Mouse (Mus musculus) lung, postnatal 14 days (tissue): Measurements from ENCODE around the gene Nckap5.

Experiments
- DNase-seq: peaks from one replicate; pipeline ENCODE4 v3.0.0; 2021

Nckap5 gene

DNA sequence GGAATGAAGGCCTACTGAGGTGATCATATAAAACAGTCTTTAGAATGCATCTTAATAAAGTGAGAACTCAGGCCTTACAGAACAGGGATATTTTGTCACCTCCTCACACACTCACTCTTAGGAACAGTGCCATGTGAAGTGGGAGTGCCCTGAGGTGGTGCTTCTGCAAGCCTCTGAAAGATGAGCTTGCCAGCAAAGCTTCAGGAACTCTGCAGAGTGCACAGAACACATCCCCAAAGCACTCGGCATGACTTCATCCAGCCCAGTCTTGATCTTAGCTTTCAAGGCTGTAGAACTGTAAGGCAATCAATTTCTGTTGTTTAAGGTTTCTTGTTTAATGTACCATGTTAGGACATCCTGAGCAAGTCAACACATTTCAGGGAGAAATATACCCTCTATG lies 372.9 kb downstream of the Nckap5 start:
- no peak for DNase-seq

GRCm38 (mm10) chr1:126454504-126455173 lies 376.0 kb downstream of the Nckap5 start:
- no peak for DNase-seq

DNA sequence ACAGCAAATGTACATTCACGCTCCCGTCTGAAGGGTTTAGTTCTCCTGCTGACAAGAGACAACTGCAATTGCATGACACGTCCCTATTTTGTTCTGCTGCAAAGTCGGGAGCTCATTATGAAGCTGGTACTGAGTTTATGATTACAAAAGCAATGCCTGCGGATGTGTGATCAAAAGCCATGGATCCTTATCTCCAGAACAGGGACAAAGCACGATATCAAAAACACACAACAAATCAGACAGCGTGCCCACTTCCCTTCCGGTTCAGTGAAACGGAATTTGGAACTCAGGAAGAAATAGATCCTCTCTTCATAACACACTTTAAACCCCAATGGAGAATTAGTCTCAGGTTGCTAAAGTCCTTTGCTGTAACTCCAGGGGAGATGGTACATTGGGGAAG lies 379.1 kb downstream of the Nckap5 start:
- peak; percentile 42 for DNase-seq

DNA sequence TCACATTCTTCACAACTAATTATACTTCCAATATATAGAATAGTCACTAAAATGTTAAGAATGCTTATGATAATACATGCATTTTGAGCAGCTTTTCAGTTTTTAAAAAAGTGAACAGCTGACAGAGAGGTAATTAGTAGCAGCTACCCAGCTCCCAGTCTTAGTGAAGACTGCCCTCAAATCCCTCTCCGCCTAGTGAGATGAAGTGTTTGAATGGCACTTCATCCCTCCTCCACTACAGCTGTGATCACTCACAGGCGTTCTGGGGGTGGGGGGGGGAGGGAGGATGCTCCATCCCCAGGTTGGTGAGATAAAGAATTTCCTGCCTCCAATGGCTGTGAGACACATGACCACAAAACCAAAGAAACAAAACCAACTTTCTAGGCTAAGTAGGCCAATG lies 381.2 kb downstream of the Nckap5 start:
- no peak for DNase-seq

GRCm38 (mm10) chr1:126443890-126444289 lies 386.7 kb downstream of the Nckap5 start:
- no peak for DNase-seq

DNA sequence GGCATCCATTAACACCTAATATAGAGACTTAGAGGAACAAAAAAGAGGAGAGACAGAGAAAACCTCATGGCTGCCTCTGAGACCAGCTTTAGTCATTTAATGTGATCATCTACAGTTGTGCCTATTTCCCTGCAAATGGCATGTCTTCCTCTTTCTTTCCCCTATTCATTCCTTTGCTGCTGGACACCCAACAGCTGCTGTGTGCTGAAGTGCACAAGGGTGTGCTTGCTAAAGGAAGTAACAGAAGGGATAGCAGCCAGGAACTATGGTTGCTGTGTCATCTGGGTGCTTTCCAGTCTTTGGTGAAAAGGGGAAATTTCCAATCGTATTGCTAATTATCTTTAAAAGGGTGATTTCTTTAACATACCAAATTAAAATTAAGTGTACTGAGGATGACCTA lies 387.9 kb downstream of the Nckap5 start:
- no peak for DNase-seq

DNA sequence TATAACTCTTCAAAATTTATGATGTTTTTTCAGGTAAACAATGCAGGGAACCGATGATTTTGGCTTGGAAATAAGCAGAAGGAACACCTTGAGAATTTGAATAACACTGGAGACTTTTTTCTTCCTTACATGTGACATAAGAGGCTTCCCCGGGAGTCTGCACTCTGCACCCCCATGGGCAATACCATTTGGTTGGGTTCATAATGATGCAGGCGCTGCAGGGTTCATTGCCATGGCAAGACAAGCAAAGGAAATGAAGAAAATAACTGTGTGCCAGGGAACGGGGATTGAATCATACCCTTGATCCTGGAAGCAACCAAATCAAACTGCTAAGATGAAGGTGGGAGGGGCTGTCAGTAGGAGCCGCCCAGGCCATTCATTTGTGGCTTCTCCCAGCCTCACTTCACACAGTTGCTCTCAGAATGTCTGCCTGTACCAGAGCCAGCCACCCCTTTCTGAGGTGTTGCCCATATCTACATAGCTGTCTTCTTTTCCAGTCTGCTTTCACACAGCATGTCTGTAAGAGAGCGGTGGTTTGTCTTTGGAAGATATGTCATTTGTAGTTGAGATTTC lies 392.5 kb downstream of the Nckap5 start:
- no peak for DNase-seq

DNA sequence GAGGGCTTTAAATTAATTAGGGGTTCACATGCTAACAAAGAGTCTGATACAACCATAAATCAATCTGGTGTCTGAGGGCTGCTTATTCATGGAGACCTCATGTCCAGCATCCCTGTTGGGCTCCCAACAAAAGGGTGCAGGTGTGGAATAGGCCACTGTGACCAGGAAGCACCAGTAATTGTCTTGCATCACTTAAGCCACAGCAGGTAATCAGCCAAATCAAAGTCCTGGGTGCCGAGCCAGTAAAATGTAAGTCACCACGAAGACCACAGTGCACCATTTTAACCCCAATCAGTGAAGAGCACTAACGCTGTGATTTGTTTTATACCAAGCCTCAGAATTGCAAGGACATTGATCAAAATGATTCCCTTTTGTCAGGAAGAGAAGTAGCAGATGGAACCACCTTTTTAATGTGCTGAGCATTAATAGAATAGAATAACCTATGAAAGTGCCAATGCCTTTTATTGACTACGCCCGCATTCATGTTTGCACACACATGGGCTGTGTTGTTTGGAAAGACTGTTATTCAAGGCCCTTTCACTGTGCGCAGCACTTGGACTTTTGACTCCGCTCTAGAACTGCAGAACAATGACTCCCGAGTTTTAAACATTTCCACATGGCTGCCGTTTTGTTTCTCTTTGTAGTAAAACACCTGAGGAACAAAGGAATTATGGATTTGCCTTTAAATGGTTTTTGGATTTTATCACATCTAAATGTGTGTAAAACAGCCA lies 393.5 kb downstream of the Nckap5 start:
- DNase-seq: no peak

GRCm38 (mm10) chr1:126432285-126432684 lies 398.3 kb downstream of the Nckap5 start:
- DNase-seq: no peak

- DNase-seq: peak; percentile 72
These were observed 399.0 kb downstream of the Nckap5 start for GRCm38 (mm10) chr1:126431594-126431993.

DNA sequence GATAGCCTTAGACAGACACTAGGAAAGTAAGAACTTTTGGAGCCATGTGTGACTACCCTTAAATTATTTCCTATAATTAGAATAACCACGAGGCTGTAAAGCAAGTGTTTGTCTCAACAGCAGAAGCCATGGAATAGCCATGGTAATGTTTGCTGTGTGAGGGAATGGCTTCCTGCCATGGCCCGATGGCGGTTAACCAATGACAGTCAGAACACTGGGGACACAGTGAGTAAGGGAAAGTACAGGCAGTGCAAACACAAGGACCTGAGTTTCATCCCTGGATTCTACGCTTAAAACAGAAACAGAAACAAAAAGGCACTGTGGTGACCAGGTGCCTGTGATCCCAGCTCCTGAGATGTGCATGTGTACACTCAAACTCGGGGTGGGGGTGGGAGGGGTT lies 419.2 kb downstream of the Nckap5 start:
- no peak for DNase-seq

- DNase-seq: peak; percentile 71
These were observed 422.7 kb downstream of the Nckap5 start for GRCm38 (mm10) chr1:126407886-126408285.

GRCm38 (mm10) chr1:126405543-126405942 lies 425.1 kb downstream of the Nckap5 start:
- DNase-seq: no peak

DNA sequence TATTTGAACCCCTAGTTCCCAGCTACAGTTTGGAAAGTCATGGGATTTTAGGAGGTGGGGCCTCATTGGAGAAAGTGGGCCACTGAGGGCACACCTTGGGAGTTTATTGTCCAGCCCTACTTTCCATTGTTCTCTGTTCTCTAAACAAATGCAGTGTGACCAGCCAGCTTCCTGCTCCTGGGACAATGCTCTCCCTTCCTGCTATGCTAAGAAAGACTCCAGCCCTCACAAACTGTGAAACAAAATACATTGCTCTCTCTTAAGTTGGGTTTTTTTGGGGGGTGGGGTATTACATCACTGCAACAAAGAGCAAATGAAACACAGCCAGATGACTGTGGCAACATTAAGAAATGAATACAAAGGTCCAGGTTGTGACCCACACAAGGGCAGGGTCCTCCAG lies 426.6 kb downstream of the Nckap5 start:
- no peak for DNase-seq

- DNase-seq: no peak
These were observed 439.4 kb downstream of the Nckap5 start for GRCm38 (mm10) chr1:126391204-126391603.

DNA sequence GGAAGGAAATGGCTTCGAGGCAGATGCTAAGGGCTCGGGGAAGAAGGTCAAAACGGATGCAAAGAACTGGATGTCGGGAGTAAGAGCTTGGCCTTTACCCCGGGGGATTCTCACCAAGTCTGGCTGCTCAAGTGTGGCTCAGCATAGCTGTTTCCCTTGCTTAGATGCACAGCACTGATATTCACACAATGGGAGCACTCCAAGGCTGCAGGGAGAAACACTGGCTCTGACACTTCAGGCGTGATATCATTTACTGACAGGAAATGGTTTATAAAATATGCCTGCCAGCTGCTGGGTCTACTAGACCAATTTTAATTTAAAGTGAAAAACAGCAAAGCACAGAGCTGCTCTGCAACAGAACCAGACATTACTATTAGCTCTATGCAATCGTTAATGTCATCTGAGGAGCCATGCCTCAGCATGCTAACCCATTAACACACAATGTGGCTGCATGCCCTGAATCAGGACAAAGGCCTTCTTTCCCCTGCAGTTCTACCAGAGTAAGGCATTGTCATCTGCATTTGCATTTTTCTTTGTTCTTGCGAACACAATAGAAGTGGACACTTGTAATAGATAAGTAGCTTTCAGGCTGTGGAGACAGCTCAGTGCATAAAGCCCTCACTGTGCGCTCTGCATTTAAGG lies 453.1 kb downstream of the Nckap5 start:
- no peak for DNase-seq

DNA sequence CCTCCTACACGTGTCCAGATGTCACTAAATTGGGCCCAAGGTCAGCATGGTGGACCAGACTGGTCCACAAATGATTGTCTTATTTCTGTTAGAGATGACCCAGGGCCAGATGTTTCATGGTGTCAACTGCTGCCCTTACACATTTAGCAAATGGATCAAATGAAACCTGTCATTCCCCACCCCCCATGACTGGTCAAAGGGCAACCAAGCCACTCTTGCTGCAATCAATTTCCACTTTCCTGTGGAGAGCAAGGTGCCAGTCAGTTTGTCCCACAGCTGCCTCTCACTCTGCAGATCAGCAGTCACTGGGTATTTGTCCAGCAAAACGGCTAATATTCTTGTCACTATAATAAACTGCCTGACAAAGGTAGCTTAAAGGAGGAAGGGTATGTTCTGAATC lies 463.9 kb downstream of the Nckap5 start:
- DNase-seq: no peak

- DNase-seq: no peak
These were observed 466.0 kb downstream of the Nckap5 start for GRCm38 (mm10) chr1:126364556-126364955.

DNA sequence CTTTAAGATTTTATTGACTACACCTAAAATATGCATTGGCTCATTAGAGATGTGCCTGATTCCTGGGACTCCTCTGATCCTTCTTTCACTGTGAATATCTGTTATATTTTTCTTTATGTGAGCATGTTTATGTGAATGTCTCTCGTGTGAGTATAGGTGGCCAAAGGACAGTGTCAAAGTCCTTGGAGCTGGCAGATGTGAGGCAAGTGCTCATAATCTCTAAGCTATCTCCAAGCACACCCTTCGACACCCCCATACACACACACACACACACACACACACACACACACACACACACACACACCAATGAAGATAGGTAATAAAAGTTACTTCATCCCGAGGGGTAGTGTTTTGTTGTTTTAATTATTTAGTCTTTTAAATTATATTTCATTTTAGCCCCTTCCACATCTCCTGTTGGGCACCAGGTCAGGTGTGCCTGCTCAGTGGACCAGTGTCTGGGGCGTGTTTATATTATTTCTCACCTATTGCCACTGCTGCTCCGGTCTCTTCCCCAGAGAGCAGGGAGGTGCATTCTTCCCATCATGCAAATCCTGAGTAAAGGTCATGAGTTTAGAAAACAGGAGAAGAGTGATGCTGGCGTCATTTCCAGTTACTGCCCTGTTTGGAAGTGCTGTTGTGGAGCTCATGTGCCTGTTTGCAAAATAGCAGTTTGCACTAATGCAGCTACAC lies 469.9 kb downstream of the Nckap5 start:
- DNase-seq: no peak

GRCm38 (mm10) chr1:126360111-126360510 lies 470.5 kb downstream of the Nckap5 start:
- DNase-seq: no peak

- DNase-seq: peak; percentile 15
These were observed 488.8 kb downstream of the Nckap5 start for GRCm38 (mm10) chr1:126341806-126342205.

DNA sequence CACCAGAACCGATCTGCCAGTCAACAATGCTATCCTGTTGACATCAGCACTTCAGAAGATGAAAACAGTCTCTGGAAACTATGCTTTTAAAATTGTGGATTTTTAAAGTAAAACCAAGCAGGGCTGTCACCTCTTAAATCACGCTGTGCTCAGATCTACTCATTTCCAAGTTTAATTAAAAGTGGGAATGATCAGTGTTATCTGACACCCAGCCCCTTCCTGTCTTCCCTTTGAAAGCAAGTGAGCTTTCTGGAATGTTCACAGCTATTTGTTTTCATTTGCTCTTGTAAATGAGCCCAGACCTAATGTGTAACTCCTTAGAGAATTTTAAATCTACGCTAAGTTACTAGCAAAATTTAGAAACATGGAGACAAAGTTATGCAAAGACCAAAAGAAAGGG lies 491.3 kb downstream of the Nckap5 start:
- no peak for DNase-seq

DNA sequence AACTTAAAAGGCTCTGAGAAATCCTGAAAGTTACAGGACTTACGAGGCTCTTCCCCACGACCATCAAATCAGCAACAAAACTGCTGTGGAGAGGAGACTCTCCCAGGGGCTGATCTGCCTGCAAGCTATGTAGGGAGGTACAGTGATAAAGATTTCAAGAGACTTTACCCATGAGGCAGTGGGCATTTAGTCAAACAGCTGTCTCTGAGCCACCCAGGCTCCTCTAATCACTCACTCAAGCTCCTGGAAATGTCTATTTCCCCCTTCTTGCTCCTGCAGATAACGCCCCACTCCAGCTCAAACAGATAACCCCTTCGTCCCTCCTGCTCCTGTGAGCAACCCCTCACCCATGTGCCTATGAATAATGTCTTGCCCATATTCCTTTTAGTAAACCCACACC lies 496.4 kb downstream of the Nckap5 start:
- no peak for DNase-seq
